Mouse (Mus musculus): ENCODE measurements at regions not wholly inside any gene's neighbourhood (a gene's known extent, or its start where the extent isn't known, plus 50 kb on each side); places are given as distances from the start of the nearest gene placed in this dataset.
"Not testable (repeated sequence)": the region's sequence is repeated elsewhere in the genome, so short reads cannot be mapped to it uniquely, and the experiment has no call there.

DNA sequence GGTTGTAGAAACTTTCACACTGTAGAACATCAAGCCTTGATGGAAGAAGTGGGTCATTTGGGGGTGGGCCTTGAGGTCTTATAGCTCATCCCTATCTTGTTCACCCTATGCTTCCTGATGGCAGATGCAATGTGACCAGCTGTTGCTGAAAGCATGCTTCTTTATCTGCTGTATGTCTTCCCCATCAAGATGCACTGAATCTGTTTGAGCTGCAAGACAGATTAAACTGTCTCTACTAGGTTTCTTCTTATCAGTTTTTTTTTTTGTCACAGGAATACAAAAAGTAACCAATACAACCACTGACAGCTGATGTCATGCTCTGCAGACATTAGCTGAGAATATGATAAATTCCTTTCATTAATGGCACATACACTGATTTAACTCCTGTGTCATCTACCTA is 505.0 kb upstream of the Fam160b2 start:
- no peak for DNase-seq (ENCODE audit: low spot score)

DNA sequence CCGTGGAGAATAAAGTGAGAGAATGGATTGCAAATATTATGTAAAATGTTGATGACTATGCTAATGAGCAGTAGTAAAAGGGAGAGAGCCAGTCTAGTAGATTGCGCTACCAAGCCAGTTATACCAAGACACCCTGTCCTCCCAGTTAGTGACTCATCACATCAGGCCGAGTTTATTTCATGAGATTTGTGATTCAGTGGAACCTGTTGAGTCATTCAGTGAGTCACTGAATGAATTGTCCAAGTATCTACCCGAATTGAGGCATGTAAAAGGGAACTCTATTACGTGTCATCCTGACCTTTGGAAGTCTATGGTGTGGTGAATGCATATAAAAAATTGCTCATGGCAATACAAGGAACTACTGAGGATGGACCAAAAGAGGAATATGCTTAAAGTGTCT is 504.3 kb upstream of the Fam160b2 start:
- peak; percentile 6 for DNase-seq (ENCODE audit: low spot score)

DNA sequence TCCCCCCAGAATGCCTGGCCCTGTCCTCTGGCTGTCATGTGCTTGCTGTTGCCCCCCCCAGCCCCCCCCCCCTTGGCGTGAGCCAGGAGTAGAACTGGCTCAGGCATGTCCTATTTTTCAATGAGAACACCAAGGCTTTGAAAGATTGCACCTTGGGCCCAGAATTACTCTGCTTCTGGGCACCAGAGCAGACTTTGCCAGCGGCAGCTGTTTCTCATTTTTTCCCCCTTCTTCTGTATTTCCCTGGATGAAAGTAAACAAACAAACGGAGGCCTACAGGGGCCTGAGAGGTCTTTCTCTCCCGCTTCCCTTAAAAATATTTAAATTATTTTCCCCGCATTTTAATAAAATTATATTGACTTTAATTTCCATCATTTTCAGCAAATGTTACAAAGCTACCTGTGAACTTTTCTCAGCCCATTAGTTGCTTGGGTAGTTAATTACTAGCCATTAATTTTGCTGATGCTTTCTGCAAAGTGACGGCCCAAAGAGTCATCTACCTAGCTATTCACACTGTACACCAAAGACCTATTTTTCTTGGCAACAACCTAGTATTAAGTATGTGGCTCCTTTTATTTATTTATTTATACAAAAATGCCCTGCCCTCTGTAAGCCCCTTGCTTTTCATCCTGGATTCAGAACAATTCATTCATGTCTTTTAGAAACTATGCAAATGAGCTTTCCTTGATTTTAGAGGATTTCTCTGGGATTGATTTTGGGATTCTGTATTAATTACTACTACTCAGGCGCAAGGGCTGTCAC is 496.2 kb upstream of the Fam160b2 start:
- DNase-seq (ENCODE audit: low spot score), result no peak

DNA sequence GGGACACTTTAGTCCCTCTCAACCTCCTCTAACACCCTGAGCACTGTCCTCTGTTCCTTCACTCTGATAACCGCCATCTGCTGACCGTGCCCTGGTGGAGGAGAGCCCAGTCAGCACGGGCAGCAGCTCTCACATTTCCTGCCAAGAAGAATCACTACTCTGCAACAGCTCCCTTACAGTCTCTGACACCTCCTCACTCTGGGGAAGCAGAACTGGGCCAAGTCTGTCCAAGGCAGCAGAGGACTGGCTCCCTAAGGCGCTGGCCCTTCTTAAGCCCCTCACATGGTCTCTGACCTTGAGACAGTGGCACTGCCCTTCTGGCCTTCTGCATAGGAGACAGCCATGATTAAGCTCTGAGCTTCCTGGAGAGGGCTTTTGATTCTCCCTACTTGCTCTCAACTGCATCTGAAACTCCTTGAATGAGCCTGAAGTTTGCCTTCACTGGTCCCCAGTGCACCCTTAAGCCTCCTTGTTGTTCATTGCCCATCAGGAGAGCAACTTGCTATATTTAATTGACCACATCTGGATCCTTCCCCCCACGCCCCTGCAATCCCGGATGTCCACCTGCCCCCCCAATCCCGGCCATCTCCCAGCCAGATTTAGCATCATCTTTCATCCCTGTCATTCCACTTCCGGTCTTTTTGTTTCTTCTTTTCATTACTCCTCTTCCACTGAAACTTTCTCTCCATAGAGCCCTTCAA is 493.1 kb upstream of the Fam160b2 start:
- DNase-seq (ENCODE audit: low spot score), result no peak

DNA sequence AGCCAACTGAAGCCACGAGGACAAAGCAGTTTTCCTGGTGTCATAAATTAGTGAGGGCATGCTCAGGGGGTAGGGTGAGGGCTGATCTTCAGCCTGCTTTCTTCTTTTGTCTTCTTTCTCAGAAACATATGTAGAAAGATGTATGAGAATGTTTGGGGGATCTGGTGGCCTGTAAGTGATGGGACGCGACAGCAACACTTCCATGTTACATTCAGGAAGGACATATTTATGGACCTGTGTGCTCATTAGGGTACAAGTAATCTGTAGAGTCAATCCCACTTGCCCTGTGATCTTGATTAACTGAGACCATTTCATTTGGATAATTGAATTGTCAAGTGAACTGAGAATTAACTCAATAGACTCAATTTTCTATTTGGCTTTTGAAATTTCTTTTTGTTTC is 486.1 kb upstream of the Fam160b2 start:
- no peak for DNase-seq (ENCODE audit: low spot score)

DNA sequence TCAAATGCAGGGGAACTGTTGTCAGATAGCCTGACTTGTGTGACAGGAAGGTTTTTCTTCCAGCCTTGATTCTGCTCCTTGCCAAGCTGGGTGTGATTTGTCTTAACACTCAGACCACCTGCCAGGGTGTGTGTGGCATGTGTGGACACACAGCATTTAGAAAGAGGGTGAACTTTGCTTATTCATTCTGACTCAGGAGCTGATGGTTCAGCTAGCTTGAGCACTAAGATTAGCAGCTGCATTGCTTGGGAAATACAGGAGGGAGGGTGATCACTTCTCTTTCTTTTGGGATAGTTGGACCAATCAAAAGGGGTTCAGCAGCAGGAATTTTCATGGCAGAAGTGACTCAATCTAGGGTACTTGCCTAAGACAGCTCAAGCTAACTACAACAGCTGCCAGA is 482.7 kb upstream of the Fam160b2 start:
- DNase-seq (ENCODE audit: low spot score), result no peak

DNA sequence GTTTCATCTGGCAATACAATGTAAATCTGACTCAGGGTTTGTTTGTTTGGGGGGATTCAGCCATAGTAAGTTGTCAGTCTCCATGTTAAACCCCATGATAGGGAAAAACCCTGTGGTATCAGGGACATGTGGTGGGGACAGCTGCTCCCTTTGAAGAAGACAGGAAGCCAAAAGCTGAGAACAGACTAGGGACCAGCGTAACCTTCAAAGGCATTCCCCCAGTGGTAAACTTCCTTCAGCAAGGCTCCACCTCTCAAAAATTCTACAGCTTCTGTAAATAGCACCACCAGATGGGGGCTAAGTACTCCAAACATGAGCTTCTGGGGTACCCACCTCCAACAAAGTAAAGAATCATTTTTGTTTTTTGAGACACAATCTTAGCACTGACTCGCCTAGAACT is 476.0 kb upstream of the Fam160b2 start:
- no peak for DNase-seq (ENCODE audit: low spot score)

DNA sequence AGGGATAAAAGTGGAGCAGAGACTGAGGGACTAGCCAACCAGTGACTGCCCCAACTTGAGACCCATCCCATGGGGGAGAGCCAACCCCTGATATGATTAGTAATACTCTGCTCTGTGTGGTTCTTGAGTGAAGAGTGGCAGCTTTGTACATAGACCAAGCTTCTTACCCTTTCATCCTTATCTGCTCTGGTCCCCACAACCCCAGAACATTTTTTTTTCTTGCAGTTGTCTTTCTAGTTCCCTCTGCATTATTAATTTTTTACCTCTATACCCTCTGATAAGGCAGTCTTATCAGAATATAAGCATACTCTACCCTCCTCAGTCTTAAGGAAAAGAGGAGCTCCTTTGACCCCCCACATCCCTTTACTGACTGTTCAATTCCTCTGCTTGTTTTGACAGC is 474.4 kb upstream of the Fam160b2 start:
- DNase-seq (ENCODE audit: low spot score), result no peak

DNA sequence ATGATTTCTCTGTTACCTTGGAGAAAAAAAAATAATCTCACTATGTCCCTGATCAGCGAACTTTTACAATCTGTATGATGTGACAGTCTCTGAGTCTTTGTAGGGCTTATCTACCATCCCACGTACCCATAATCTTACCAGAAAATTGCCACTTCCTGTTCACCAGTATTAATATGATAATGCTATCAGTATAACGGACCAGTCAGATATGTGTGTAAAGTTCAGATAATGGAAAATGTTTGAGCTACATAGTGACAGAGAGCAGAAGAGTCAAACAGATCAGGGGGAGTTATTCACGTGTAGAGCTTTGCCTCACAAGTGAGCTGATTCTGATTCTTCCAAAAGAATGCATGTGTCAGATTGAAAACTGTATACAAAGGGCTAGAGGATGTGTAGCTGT is 466.0 kb upstream of the Fam160b2 start:
- no peak for DNase-seq (ENCODE audit: low spot score)

DNA sequence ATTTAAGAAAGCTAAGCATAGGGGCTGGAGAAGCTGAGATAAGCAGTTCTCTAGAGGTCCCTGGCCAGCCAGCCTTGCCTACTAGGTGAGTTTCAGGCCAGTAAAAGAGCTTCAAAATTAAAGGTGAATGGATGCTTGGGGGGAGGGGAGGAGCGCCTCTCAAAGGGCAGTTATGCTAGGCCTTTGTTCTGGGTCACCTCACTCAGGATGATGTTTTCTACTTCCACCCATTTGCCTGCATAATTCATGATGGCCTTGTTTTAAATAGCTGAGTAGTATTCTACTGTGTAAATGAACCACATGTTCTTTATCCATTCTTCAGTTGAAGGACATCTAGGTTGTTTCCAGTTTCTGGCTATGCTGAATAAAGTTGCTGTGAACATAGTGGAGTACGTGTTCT is 457.0 kb upstream of the Fam160b2 start:
- DNase-seq (ENCODE audit: low spot score), result no peak

DNA sequence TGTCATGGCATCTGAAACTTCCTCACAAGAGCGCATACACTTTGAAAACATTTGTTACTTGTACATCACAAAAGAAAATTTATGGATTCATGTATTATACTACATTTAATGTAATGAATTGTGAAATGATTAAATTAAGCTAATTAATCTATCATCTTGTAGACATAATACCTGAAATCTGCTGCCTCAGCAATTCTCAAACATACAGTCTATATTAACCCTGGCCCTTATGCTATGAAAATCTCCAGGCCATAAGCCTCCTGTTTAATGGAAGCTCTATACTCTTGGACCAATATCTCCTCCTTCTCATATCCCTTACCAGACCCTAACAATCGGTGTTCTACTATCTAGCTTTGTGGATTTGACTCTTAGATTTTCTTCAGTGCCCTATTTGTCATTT is 455.8 kb upstream of the Fam160b2 start:
- no peak for DNase-seq (ENCODE audit: low spot score)

DNA sequence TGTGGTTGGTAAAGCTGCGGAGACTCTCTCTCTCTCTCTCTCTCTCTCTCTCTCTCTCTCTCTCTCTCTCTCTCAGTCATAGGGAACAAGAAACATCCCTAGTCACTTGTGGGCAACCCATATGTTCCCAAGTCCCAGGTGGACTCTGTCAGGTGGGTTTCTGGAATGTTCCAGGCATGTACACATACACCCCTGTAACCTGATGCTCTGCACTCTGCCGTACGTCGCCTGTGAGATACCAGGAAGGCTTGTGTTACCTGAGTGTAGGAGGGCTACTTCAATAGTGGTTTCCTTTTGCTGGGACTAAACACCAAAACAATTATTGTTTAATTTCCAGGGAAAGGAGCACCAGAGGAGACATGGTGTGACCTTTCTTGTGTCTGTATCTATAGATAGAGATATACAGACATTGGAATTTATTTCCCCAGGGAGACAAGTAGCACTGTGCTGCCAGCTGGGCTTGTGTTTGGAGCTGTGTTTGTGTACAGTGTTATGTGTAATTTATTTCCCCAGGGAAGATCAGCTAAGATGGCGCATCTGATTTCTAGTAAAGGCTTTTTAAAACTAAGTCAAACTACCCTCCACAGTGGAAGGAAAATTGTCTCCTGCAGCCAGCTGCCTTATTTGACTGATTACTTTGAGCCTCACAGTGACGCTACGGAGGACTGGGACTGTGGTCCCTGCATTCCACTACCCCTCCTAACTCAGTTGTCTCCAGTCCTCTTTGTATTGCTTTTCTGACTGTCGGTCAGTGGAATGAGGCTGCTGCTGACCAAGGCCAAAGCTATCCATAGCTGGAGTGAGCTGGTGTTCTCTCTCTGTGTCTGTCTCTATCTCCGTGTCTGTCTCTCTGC is 454.4 kb upstream of the Fam160b2 start:
- no peak for DNase-seq (ENCODE audit: low spot score)

DNA sequence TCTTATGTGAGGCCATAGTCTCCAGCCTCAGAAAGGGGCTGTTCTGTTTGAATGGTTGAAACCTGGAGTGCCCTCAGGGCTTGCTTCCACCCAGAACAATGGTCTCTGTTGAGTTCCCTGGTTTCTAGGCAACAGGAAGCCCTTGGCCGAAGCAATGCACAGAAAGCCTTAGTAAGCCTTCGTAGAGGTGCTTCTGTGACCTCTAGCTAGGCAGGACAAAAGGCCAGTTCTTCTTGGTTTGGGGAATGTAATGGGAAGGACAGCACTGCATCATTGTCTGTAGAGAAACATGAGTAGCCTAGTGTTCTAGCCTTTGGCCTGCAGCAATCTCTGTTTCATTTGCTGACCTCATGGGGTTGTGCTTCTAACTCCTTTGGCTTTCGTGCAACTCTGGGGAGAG is 447.5 kb upstream of the Fam160b2 start:
- DNase-seq (ENCODE audit: low spot score), result no peak

DNA sequence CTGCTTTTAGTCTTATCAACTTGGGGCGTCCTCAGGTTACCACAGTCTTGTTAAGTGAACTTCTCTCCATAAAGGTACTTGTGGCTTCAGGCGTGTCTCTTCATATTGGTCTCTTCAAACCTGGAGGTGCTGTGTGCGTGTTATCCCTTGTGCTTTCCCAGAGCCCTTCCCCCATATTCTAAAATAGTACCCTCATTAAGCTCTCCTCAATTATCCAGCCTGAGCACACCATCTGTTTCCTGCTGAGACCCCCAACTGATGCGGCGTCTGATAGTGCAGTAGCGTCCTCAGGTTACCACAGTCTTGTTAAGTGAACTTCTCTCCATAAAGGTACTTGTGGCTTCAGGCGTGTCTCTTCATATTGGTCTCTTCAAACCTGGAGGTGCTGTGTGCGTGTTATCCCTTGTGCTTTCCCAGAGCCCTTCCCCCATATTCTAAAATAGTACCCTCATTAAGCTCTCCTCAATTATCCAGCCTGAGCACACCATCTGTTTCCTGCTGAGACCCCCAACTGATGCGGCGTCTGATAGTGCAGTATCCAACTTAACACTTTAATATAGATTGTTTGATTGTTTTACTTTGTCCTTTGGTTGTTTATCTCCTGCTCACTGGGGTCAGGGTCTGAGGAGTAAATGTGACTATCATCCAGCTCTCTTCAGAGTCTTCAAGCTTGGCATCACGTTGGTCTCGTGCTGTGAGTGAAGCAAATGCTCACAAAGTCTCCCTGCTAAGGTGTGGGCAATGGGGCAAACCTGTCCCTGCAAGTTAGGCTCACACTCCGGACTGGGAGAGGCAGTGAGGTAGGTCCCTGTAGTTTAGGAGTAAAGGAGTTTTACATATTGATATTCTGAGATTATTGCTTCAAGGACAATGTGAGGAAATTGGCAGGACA is 444.5 kb upstream of the Fam160b2 start:
- not testable (repeated sequence) for DNase-seq (ENCODE audit: low spot score)

DNA sequence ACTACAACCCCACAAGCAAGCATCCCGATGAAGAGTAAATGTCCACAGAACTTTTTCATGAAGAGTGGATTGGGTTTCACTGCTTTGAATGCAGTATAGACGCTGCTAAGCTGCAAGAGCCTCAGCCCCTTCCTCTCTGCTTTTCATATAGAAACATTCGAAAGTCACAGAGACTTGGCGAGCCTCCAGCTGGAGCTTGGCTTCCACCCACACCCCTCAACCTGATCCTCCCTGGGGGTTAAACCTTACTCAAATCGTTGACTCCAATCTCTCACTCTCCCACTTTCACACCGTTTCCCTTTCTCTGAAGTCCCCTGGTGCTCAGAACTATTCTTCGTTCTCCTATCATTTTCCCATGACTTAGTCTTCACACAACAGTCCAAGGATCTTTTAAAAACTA is 437.0 kb upstream of the Fam160b2 start:
- DNase-seq (ENCODE audit: low spot score), result no peak

DNA sequence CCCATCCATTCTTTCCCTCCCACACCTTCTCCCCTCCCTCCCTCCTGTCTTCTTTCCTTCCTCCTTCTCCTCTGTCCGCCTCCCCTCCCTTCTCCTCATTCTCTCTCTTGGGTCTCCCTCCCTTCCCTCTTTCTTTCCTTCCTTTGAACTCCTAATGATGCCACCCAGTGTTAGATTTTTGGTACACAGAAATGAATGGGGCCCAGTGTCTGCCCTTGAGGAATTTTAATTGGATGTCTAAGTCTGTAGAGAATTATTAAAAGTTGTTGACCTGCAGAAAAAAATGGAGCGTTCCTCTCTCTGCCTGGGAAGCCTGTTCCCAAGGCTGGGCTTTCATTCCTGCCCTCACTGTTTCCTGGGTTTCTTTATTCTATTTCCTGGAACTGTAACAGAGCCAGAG is 434.0 kb upstream of the Fam160b2 start:
- DNase-seq (ENCODE audit: low spot score), result no peak

DNA sequence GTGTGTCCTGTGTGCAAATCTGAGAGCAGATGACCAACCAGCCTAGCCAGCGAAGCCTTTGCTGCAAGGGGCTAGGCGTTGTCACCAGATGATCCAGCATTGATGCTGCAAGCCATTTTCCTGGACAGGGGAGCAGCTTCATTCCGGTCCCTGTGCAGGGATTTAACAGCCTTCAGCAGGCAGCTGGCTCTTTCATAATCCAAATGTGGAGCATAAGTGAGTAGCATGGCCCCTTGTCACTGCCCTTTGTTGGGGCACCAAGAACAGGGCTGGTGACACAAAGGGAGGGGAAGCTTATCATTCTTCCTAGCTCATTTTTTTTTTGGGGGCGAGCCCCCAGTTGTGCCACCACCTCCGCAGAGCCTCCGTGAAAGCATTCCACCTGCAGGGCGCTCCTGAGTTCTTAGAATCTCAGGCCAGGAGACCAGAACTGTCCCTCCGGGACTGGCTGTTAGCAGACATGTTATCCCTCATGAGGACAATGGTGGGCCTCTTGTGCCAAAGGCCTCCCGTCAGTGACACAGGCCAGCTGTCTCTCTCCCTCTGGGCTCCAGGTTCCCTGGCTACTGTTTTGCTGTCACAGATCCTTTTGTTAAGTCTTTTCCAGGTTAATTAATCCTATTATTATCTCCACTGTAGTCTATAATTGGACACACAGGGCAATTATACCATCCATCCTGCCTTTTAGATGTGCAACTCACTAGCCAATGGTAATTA is 430.7 kb upstream of the Fam160b2 start:
- no peak for DNase-seq (ENCODE audit: low spot score)

All from urinary bladder, postnatal 25 days (tissue).